Mouse (Mus musculus): ENCODE measurements around the gene Psmc1.

Gene Psmc1

GRCm38 (mm10) chr12:100172481-100172880 is 62.5 kb downstream of the Psmc1 start:
- DNase-seq (ENCODE audit: low spot score in 2 of 2), result no peak

All from spleen, postnatal 4 days (tissue).